Mouse (Mus musculus) testis, adult 2 months (tissue): Measurements from ENCODE around the gene Lhx9. TPM values are rescaled to one million over a fixed set of nuclear protein-coding genes. Genes with fewer than 3 reads are reported as not detected.

Experiments used
- H3K27ac ChIP-seq: fragments of 200-500 bp; 2 replicates; pipeline ENCODE4 v1.5.1; 2012; ENCODE audit warnings: low read depth, low read length; ENCODE audit not compliant: control insufficient read depth, insufficient read depth
- H3K27me3 ChIP-seq: fragments of 200-500 bp; 2 replicates; pipeline ENCODE4 v1.6.1; 2012; ENCODE audit warnings: mild to moderate bottlenecking, low read length, moderate library complexity; ENCODE audit not compliant: control insufficient read depth, insufficient read depth
- H3K36me3 ChIP-seq: fragments of 200-500 bp; 2 replicates; pipeline ENCODE4 v1.6.1; 2012; ENCODE audit warnings: mild to moderate bottlenecking, low read length; ENCODE audit not compliant: control insufficient read depth, insufficient read depth
- H3K4me1 ChIP-seq: fragments of 200-500 bp; 2 replicates; pipeline ENCODE4 v1.6.1; 2012; ENCODE audit warnings: low read length; ENCODE audit not compliant: control insufficient read depth, insufficient read depth
- H3K4me3 ChIP-seq: fragments of 200-500 bp; 2 replicates; pipeline ENCODE4 v1.5.1; 2012; ENCODE audit warnings: low read depth, mild to moderate bottlenecking, low read length, moderate library complexity, mixed read lengths; ENCODE audit not compliant: control insufficient read depth
- CTCF ChIP-seq: fragments of 200-500 bp; IDR thresholded peaks from 2 replicates; pipeline ENCODE4 v1.5.1; 2012; ENCODE audit warnings: low read depth, mild to moderate bottlenecking, inconsistent platforms, low read length, moderate library complexity; ENCODE audit not compliant: control insufficient read depth, insufficient read depth, insufficient replicate concordance
- POLR2A ChIP-seq: fragments of 200-500 bp; IDR thresholded peaks from 2 replicates; pipeline ENCODE4 v1.6.1; 2012; ENCODE audit warnings: low read depth, mild to moderate bottlenecking, inconsistent platforms, low read length, moderate library complexity; ENCODE audit not compliant: control insufficient read depth
- polyA plus RNA-seq: library from polyadenylated mRNA; depleted of rRNA; stranded (reverse); fragments of >200 nt; gene quantifications from 2 replicates; pipeline ENCODE4 v1.2.3, GENCODE M21; 2012

The Lhx9 gene
- polyA plus RNA-seq, 1 experiment, result 0.52 TPM

- TF ChIP-seq POLR2A (no peak), CTCF (no peak)
- Histone ChIP-seq H3K27me3 (peaks cover 11% of the 10 kb centered on the region), H3K4me1 (peaks cover 12% of the 10 kb centered on the region), H3K36me3 (no peaks in the 10 kb centered on the region), H3K4me3 (no peak overlapping the region), H3K27ac (no peak overlapping the region)
Observed at GRCm38 (mm10) chr1:138839291-138839690, 9.1 kb downstream of the Lhx9 start.

DNA sequence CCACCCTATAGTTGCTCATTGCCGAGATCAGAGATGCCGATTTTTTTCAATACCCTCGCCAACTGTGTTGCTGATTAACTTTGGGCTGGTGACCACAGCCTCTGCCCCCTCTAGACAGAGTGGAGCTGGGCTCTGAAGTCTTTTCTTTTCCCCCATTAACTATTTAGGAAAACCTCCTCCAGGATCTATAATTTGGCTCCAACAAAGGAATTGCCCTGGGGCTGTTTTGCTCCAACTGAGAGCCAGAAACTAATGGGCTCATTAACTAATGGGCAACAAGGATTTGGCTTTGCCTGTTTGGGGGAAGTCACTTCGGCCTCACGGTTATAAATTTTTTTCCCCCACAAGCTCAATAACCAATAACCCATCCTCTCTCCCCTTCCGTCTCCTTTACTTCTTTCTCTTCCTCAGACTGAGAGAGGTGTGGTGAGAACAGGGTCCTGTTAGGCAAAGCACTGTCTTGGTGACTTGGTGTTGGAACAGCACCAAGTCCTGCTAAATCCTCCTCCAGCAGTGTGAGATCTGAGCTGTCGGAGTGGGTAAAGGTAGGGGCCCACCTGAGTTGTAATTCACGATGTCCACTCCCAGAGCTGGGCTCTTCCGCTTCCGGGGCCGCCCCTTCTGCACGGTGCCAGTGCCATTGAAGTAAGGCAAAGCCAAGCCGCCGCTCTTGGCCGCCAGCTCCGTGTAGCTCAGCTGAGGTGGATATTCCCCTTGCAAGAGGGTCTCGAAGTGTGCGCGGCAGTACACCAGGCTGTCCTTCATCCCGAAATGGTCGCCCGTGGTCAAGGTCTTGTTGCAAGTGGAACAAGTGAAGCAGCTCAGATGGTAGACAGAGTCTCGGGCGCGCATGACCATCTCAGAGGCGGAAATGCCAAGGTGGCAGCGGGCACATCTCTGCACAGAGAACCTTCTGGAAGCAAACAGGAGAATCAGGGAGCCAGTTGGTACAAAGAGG, 10.3 kb downstream of the Lhx9 start:
- TF ChIP-seq POLR2A, result no peak
- no peak for TF ChIP-seq CTCF
- H3K27ac ChIP-seq, result no peak overlapping the region
- peaks cover 8% of the 10 kb centered on the region for H3K4me1 ChIP-seq
- H3K27me3 ChIP-seq, result peaks cover 9% of the 10 kb centered on the region
- no peak overlapping the region for H3K4me3 ChIP-seq
- H3K36me3 ChIP-seq, result no peaks in the 10 kb centered on the region

DNA sequence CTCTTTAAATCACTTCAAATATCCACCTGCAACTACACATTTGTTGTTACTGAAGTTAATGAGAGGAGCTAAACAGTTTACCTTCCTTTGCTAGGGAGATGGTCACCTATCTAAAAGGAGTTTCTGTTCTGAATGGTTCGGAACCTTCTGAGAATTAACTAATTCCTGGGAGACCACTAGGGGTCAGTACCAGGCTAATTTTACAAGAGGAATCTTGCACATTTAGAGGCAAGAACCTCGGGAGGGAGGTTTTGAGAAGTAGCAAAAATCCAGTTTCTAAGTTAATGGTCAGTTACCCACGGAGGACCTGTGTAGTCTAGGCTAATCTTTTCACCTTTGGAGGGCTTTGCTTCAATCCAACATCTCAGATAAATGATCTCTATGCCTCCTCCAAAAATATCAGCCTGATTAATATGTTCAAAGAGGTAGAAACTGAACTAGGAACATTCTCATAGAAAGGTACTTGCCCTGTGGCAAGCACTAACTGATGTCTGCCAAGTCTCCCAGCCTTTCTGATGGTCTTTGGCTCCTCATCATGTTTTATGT, 12.9 kb downstream of the Lhx9 start:
- Histone ChIP-seq H3K36me3 (no peaks in the 10 kb centered on the region), H3K27ac (no peak overlapping the region), H3K27me3 (peaks cover 2% of the 10 kb centered on the region; the same call in 1 of the 2 replicates), H3K4me1 (peaks cover 4% of the 10 kb centered on the region), H3K4me3 (no peak overlapping the region)
- TF ChIP-seq POLR2A (no peak), CTCF (no peak)

DNA sequence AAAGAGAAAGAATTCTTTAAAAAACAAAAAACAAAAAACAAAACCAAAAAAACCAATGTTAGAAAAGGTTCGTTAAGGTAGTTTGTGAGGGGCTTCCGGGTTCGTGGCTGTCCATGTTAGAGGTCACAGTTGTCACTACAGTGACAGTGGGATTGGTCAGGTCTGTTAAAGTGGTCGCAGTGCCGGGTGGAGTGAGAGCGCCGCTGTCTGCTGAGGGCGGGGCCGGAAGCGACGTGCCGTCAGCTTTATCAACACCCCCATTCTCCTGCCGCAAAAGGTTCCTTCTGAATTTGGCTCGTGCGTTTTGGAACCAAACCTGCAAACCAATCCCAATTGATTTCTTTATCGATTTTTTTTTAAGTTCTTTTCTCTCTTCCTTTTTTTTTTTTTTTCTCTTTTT, 17.1 kb downstream of the Lhx9 start:
- H3K27ac ChIP-seq, result no peak overlapping the region
- peak overlapping the region; percentile 62 for H3K4me3 ChIP-seq
- peak; percentile 24; the same call in 1 of the 2 replicates for TF ChIP-seq POLR2A
- TF ChIP-seq CTCF, result no peak
- peaks cover 2% of the 10 kb centered on the region; the same call in 1 of the 2 replicates for H3K4me1 ChIP-seq
- H3K27me3 ChIP-seq, result no peaks in the 10 kb centered on the region
- H3K36me3 ChIP-seq, result no peaks in the 10 kb centered on the region

DNA sequence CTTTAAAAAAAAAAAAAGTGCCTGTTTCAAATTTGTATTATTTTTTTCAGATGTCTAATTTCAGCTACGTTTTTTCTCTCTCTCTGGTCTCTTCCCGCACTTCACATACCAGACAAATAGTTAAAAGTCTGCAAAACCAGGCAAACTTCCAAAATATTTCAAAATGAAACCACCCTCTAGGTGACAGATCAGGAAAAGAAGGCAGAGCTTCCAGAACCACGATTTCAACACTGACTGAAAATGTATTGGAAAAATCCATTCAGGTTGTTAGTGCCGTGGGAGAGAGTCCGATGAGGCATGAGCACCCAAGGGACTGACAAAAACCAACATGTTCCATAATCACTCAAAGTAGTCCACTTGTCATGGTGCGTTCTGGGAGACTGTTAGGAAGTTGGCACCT, 21.5 kb downstream of the Lhx9 start:
- H3K4me1 ChIP-seq, result peaks cover 2% of the 10 kb centered on the region; the same call in 1 of the 2 replicates
- H3K36me3 ChIP-seq, result no peaks in the 10 kb centered on the region
- H3K27me3 ChIP-seq, result no peaks in the 10 kb centered on the region
- no peak overlapping the region for H3K27ac ChIP-seq
- TF ChIP-seq CTCF, result no peak
- no peak for TF ChIP-seq POLR2A
- no peak overlapping the region for H3K4me3 ChIP-seq

GRCm38 (mm10) chr1:138822985-138823322, 25.4 kb downstream of the Lhx9 start:
- TF ChIP-seq POLR2A, result no peak
- no peak for TF ChIP-seq CTCF
- H3K27me3 ChIP-seq, result no peaks in the 10 kb centered on the region
- no peaks in the 10 kb centered on the region for H3K36me3 ChIP-seq
- no peak overlapping the region for H3K4me3 ChIP-seq
- H3K27ac ChIP-seq, result no peak overlapping the region
- no peaks in the 10 kb centered on the region for H3K4me1 ChIP-seq

GRCm38 (mm10) chr1:138822255-138822984, 26.0 kb downstream of the Lhx9 start:
- no peak overlapping the region for H3K27ac ChIP-seq
- TF ChIP-seq CTCF, result no peak
- no peak for TF ChIP-seq POLR2A

More at GRCm38 (mm10) chr1:138822255-138822984, 26.0 kb downstream of the Lhx9 start:
- H3K27me3 ChIP-seq, result no peaks in the 10 kb centered on the region
- no peak overlapping the region for H3K4me3 ChIP-seq
- no peaks in the 10 kb centered on the region for H3K36me3 ChIP-seq
- H3K4me1 ChIP-seq, result no peaks in the 10 kb centered on the region
